Mouse (Mus musculus): ENCODE results near the gene Btla.

DNA sequence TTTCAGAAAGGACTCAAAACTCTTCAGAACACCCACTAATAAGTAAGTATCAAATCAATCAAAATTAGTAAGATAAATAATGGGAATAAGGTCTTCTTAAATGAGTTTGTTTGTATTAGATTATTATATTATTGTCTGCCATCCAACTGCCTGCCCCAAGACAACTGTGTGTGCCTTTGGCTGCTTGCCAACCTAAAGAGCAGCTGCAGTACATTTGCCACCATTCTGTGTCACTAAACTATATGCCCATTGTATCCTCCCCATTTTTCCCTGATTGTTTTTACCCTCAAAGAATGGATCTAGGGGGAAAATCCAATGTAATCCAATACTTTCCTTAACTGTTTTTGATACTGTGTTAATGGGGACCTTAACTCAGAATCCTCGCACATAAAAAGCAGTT lies 18.6 kb downstream of the Btla start:
- TF ChIP-seq EP300 (IDR thresholded peaks at IDR 0.05; ENCODE audit: low read depth) (no peak), CTCF (IDR thresholded peaks at IDR 0.05; ENCODE audit: low read depth) (no peak)

Measured in liver, postnatal 0 days (tissue).